ENCODE assay signal across 11 mouse cellular contexts in the genomic region with DNA sequence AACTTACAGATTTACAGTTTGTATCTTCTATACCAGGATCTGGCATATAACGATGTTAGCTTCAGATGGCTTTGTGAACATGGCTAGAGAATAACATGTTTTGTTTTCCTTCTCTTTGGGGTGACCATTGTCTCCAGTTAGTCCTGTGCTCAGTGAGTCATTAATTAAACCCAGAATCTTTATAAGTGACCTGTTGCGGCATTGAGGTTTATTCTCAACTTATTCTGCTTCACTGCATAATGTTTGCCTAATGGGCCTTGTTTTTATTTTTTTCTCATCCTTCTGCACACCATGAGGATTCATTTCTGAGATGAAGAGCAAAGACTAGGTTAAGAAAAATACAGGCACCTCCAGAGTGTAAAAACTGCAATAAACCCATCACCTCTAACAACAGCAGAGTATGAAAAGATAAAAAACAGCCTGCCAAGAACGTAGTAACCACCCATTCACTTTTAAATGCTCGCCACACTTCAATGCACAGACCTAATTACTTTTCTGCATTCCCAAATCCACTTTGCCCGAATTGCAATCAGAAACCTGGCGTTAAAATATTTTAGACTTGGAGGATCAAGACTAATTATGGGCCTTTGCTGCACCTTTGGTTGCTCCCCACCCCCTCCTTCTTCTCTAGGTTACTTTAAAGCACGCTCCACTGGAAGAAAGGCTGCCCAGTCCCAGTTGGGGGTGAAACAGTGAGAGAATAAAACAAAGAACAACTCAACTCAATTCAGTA.
DNase-seq lines count a peak whose midpoint lies in the region; ATAC-seq and TF ChIP-seq lines count a peak whose summit lies in the region.
"Had no signal": no experiment of that assay in that cellular context is flagged by ENCODE, and none has a peak within 500 bp of the region (broad histone marks: within the 10 kb centered on the region; RNA-seq: fewer than 3 reads in every experiment).

No protein-coding gene starts in this region.

- H3K4me2 ChIP-seq in forebrain, embryonic 11.5 days (ENCODE audit: low read depth, low read length, severe bottlenecking) = no peak overlapping the region
- H3K4me2 ChIP-seq in midbrain, embryonic 11.5 days = no peak overlapping the region
- no peak overlapping the region for H3K4me2 ChIP-seq in stomach, postnatal 0 days (replicated peaks; ENCODE audit: low read depth)
- H3K4me2 ChIP-seq: heart, embryonic 13.5 days had no signal

- 11% methylated on average over 7 of the region's 7 CpGs for WGBS in forebrain, embryonic 11.5 days
- WGBS in kidney, adult 2 months = 26% methylated on average over 7 of the region's 7 CpGs
- WGBS in midbrain, embryonic 11.5 days = 10% methylated on average over 7 of the region's 7 CpGs
- WGBS in stomach, postnatal 0 days = 66% methylated on average over 7 of the region's 7 CpGs

- no peak overlapping the region for H3K4me3 ChIP-seq in forebrain, embryonic 11.5 days (ENCODE audit: low read depth, low read length)
- no peak overlapping the region for H3K4me3 ChIP-seq in kidney, adult 2 months (ENCODE audit: insufficient read depth, low read depth, low read length)
- H3K4me3 ChIP-seq in midbrain, embryonic 11.5 days (ENCODE audit: low read depth, low read length) = no peak overlapping the region
- H3K4me3 ChIP-seq in stomach, postnatal 0 days (ENCODE audit: low read depth, low read length) = no peak overlapping the region
- H3K4me3 ChIP-seq: heart, embryonic 13.5 days had no signal

- H3K9ac ChIP-seq in forebrain, embryonic 11.5 days (ENCODE audit: low read length) = no peak overlapping the region
- H3K9ac ChIP-seq in midbrain, embryonic 11.5 days (ENCODE audit: low read length) = no peak overlapping the region
- no peak overlapping the region for H3K9ac ChIP-seq in stomach, postnatal 0 days (ENCODE audit: low read length)
- H3K9ac ChIP-seq: heart, embryonic 13.5 days had no signal

- no peak for TF ChIP-seq EP300 in stomach, postnatal 0 days (optimal IDR thresholded peaks at IDR 0.05)

- no peaks in the 10 kb centered on the region for H3K36me3 ChIP-seq in forebrain, embryonic 11.5 days (ENCODE audit: control insufficient read depth, insufficient read depth, low read length)
- H3K36me3 ChIP-seq in kidney, adult 2 months (ENCODE audit: control insufficient read depth, insufficient read depth, low read length) = no peaks in the 10 kb centered on the region
- H3K36me3 ChIP-seq in midbrain, embryonic 11.5 days (ENCODE audit: control insufficient read depth, insufficient read depth, low read length) = no peaks in the 10 kb centered on the region
- H3K36me3 ChIP-seq in stomach, postnatal 0 days (ENCODE audit: control insufficient read depth, insufficient read depth, low read length) = no peaks in the 10 kb centered on the region
- H3K36me3 ChIP-seq: heart, embryonic 13.5 days had no signal

- peak; percentile 89 for ATAC-seq in forebrain, embryonic 11.5 days (replicated peaks; ENCODE audit: low FRiP score)
- peak; percentile 62 for ATAC-seq in midbrain, embryonic 11.5 days (ENCODE audit: low FRiP score)
- ATAC-seq in stomach, postnatal 0 days (ENCODE audit: low FRiP score, low TSS enrichment) = no peak
- no peak for ATAC-seq in erythroblast, adult 5-6 weeks (replicated peaks; ENCODE audit: low FRiP score, poor library complexity, severe bottlenecking)

- DNase-seq in brain, embryonic 14.5 days (ENCODE audit: low read depth) = peak; percentile 96
- DNase-seq in forebrain, embryonic 11.5 days (ENCODE audit: low spot score) = peak; percentile 76
- DNase-seq in kidney, adult 2 months = peak; percentile 64
- DNase-seq in midbrain, embryonic 11.5 days (ENCODE audit: low spot score, missing footprints) = peak; percentile 86
- DNase-seq in right cerebral cortex, adult 18-20 months = no peak
- no peak for DNase-seq in right cerebral cortex, postnatal 25 days
- DNase-seq in stomach, postnatal 0 days (ENCODE audit: low spot score) = no peak
- DNase-seq: cerebellum, adult 2 months; lung, adult 2 months had no signal

- peaks cover 5% of the 10 kb centered on the region; the same call in 1 of the 2 replicates for H3K4me1 ChIP-seq in forebrain, embryonic 11.5 days (replicated peaks; ENCODE audit: control insufficient read depth, insufficient read depth, low read length)
- no peaks in the 10 kb centered on the region for H3K4me1 ChIP-seq in kidney, adult 2 months (ENCODE audit: control insufficient read depth, insufficient read depth, low read length)
- peaks cover 15% of the 10 kb centered on the region; the same call in 1 of the 2 replicates for H3K4me1 ChIP-seq in midbrain, embryonic 11.5 days (ENCODE audit: control insufficient read depth, insufficient read depth, low read length)
- H3K4me1 ChIP-seq in stomach, postnatal 0 days (replicated peaks; ENCODE audit: control insufficient read depth, insufficient read depth) = no peaks in the 10 kb centered on the region
- H3K4me1 ChIP-seq: heart, embryonic 13.5 days had no signal

- H3K27me3 ChIP-seq in forebrain, embryonic 11.5 days (ENCODE audit: control insufficient read depth, insufficient read depth, low read length) = peaks cover 6% of the 10 kb centered on the region; the same call in 1 of the 2 replicates
- no peaks in the 10 kb centered on the region for H3K27me3 ChIP-seq in kidney, adult 2 months (replicated peaks; ENCODE audit: control insufficient read depth, insufficient read depth, low read length)
- no peaks in the 10 kb centered on the region for H3K27me3 ChIP-seq in midbrain, embryonic 11.5 days (ENCODE audit: control insufficient read depth, insufficient read depth, low read length)
- H3K27me3 ChIP-seq in stomach, postnatal 0 days (ENCODE audit: control insufficient read depth, insufficient read depth, low read length) = no peaks in the 10 kb centered on the region
- H3K27me3 ChIP-seq: heart, embryonic 13.5 days had no signal

- H3K9me3 ChIP-seq in forebrain, embryonic 11.5 days (ENCODE audit: control insufficient read depth, low read length) = no peaks in the 10 kb centered on the region
- no peaks in the 10 kb centered on the region for H3K9me3 ChIP-seq in midbrain, embryonic 11.5 days (ENCODE audit: control insufficient read depth, low read length)
- no peaks in the 10 kb centered on the region for H3K9me3 ChIP-seq in stomach, postnatal 0 days (ENCODE audit: control insufficient read depth, low read length)
- H3K9me3 ChIP-seq: heart, embryonic 13.5 days had no signal

- peak overlapping the region; percentile 53 for H3K27ac ChIP-seq in forebrain, embryonic 11.5 days (ENCODE audit: low read depth, low read length)
- H3K27ac ChIP-seq in kidney, adult 2 months (ENCODE audit: insufficient read depth, low read depth, low read length) = no peak overlapping the region
- no peak overlapping the region; the same call in 1 of the 2 replicates for H3K27ac ChIP-seq in midbrain, embryonic 11.5 days (ENCODE audit: low read depth, low read length)
- no peak overlapping the region for H3K27ac ChIP-seq in stomach, postnatal 0 days (replicated peaks)
- H3K27ac ChIP-seq: heart, embryonic 13.5 days had no signal

- TF ChIP-seq CTCF in brain, embryonic 14.5 days (IDR thresholded peaks at IDR 0.05; ENCODE audit: borderline replicate concordance, extremely low read depth, insufficient read depth, insufficient read length) = no peak
- no peak for TF ChIP-seq CTCF in kidney, adult 2 months (conservative IDR thresholded peaks at IDR 0.05; ENCODE audit: insufficient read depth, insufficient read length, low read depth, low read length)
- TF ChIP-seq CTCF in stomach, postnatal 0 days (IDR thresholded peaks at IDR 0.05; ENCODE audit: low read depth) = no peak

- no peak for TF ChIP-seq POLR2A in brain, embryonic 14.5 days (IDR thresholded peaks at IDR 0.05; ENCODE audit: borderline replicate concordance, extremely low read depth, insufficient read depth, insufficient read length, poor library complexity, severe bottlenecking)
- TF ChIP-seq POLR2A in kidney, adult 2 months (IDR thresholded peaks at IDR 0.05; ENCODE audit: low read depth, low read length) = no peak

Comparison
In these comparisons a context has a peak if more than half of its experiments do, and no peak if none do; other contexts are left out.
1. DNase-seq: peak in brain, embryonic 14.5 days (single experiment), forebrain, embryonic 11.5 days (single experiment), kidney, adult 2 months (single experiment) and midbrain, embryonic 11.5 days (single experiment); none in right cerebral cortex, adult 18-20 months (single experiment), right cerebral cortex, postnatal 25 days (single experiment) and stomach, postnatal 0 days (single experiment).
2. ATAC-seq: peak in forebrain, embryonic 11.5 days (single experiment) and midbrain, embryonic 11.5 days (single experiment); none in stomach, postnatal 0 days (single experiment) and erythroblast, adult 5-6 weeks (single experiment).